Mouse (Mus musculus): ENCODE results near the gene Mpdu1. TPM values are rescaled to one million over a fixed set of nuclear protein-coding genes. Genes with fewer than 3 reads are reported as not detected.
A peak's percentile ranks its signal among the peaks of the same experiment; 100 is the strongest.

Mpdu1 gene
- polyA plus RNA-seq, 1 experiment from 2014 or later: 80.9 TPM

GRCm38 (mm10) chr11:69685526-69686148 is 23.2 kb upstream of the Mpdu1 start, which contains the start of gene Tnfsf13:
Tnfsf13 (minus strand) TSS chr11:69685784.
- no peak for ATAC-seq (ENCODE audit: low FRiP score)
- no peak within 1 kb of the TSS for H3K27ac ChIP-seq
- WGBS: 60% methylated on average over 10 of the region's 10 CpGs
- H3K9me3 ChIP-seq: no peaks in the 10 kb centered on the region
- H3K9ac ChIP-seq: peak within 1 kb of the TSS; percentile 25; the same call in 1 of the 2 replicates
- H3K27me3 ChIP-seq: peaks cover 17% of the 10 kb centered on the region; the same call in 1 of the 2 replicates
- no peak within 1 kb of the TSS for H3K4me3 ChIP-seq (replicated peaks)
- H3K4me2 ChIP-seq: no peak within 1 kb of the TSS
- peaks cover 23% of the 10 kb centered on the region for H3K4me1 ChIP-seq
- no peaks in the 10 kb centered on the region for H3K36me3 ChIP-seq (replicated peaks)

GRCm38 (mm10) chr11:69684936-69685335 is 22.5 kb upstream of the Mpdu1 start:
- H3K4me1 ChIP-seq: peaks cover 30% of the 10 kb centered on the region

DNA sequence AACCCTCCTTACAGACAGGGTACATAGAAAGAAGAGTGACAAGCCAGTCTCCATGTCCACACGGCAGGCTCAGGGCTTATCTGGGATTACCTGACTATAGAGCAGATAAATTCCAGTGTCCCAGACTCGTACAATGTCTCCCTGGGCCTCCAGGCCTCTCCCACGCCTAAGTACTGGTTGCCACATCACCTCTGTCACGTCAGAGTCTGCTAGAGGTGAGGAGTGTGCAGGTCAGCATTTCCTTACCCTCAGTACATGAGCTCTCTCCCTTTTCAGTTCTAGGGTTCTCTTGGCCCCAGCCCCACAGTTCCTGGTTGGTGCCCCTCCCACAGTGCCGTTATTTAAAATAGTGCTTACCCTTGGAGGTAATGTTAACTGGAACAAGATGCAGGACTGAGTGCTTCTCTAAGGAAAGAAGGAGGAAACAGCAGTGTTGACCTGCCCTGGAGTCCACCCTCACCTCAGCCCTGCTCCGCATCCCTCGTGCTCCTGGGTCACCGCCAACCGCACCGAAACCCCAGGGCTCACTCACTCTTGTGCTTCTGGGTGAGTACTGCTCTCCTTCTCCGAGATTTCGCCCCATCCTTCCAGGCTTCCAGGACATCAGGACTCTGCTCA is 21.8 kb upstream of the Mpdu1 start:
- Histone ChIP-seq H3K27ac (no peak overlapping the region), H3K4me2 (no peak overlapping the region), H3K9me3 (no peaks in the 10 kb centered on the region), H3K4me3 (replicated peaks) (no peak overlapping the region), H3K9ac (0 out of 2 replicates have a peak overlapping the region, but pooled peaks have one; percentile 12), H3K27me3 (peaks cover 17% of the 10 kb centered on the region; the same call in 1 of the 2 replicates), H3K4me1 (peaks cover 35% of the 10 kb centered on the region), H3K36me3 (replicated peaks) (peaks cover 12% of the 10 kb centered on the region)
- 82% methylated on average over 12 of the region's 12 CpGs for WGBS
- no peak for ATAC-seq (ENCODE audit: low FRiP score)

More at GRCm38 (mm10) chr11:69684936-69685335, 22.5 kb upstream of the Mpdu1 start:
- Histone ChIP-seq H3K9me3 (no peaks in the 10 kb centered on the region), H3K36me3 (replicated peaks) (peaks cover 6% of the 10 kb centered on the region), H3K27ac (no peak overlapping the region), H3K27me3 (peaks cover 17% of the 10 kb centered on the region; the same call in 1 of the 2 replicates), H3K9ac (peak overlapping the region; percentile 2; the same call in 1 of the 2 replicates), H3K4me3 (replicated peaks) (no peak overlapping the region), H3K4me2 (no peak overlapping the region)
- no peak for ATAC-seq (ENCODE audit: low FRiP score)
- 87% methylated on average over 6 of the region's 6 CpGs for WGBS

DNA sequence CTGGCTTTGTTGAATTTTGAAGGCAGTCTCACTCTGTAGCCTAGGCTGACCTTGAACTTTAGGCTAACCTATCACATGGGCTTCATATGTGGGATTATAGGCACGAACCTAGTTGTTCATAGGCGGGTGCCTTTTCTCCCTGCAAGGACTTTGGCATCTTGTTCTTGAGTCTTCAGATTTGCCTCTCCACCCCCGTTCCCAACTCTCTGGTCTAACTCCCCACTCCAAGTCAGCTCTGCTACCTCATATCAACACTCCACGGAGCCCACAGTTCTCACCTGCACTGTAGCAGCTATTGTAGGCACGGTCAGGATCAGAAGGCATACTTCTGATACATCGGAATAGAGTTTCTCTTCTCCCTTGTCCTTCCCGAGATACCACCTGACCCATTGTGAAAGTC is 21.1 kb upstream of the Mpdu1 start:
- 87% methylated on average over 7 of the region's 7 CpGs for WGBS
- H3K4me1 ChIP-seq: peaks cover 36% of the 10 kb centered on the region
- no peak overlapping the region for H3K9ac ChIP-seq
- H3K27ac ChIP-seq: no peak overlapping the region
- H3K27me3 ChIP-seq: peaks cover 17% of the 10 kb centered on the region; the same call in 1 of the 2 replicates
- H3K4me3 ChIP-seq (replicated peaks): no peak overlapping the region
- H3K9me3 ChIP-seq: no peaks in the 10 kb centered on the region
- H3K4me2 ChIP-seq: no peak overlapping the region
- H3K36me3 ChIP-seq (replicated peaks): peaks cover 18% of the 10 kb centered on the region
- ATAC-seq (ENCODE audit: low FRiP score): no peak

DNA sequence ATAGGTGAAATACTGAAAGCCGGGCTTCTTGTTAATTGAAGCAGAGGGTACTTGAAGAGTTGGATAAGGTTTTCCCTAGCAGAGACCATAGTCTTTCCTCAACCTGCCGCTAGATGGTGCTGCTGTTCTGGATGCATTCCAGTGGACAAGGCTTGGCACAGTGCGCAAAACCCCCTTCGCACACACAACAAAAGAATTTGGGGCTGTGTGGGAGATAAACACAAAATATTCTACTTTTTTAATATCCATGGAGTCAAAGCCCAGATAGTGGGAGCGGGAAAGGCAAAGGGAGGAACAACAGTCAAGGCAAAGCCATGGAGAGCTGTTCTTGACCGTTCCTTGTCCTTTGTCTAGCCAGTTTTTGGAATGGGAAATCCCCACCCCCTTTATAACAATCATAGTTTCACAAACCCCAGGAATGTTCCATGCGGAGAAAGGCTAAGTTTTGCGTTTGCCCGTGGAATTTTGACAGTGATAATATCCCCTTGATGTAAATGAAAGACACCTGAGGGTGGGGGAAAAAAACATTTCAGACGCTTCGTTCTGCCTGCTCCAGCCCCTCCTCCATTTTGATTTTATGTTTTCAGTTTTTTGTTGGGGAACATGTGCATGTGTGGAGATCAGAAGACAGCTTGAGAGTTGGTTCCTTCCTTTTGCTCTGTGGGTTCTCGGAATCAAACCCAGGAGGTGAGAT is 20.5 kb upstream of the Mpdu1 start:
- peak; percentile 64 for ATAC-seq (ENCODE audit: low FRiP score)
- Histone ChIP-seq H3K9ac (0 out of 2 replicates have a peak overlapping the region, but pooled peaks have one; percentile 75), H3K9me3 (no peaks in the 10 kb centered on the region)

DNA sequence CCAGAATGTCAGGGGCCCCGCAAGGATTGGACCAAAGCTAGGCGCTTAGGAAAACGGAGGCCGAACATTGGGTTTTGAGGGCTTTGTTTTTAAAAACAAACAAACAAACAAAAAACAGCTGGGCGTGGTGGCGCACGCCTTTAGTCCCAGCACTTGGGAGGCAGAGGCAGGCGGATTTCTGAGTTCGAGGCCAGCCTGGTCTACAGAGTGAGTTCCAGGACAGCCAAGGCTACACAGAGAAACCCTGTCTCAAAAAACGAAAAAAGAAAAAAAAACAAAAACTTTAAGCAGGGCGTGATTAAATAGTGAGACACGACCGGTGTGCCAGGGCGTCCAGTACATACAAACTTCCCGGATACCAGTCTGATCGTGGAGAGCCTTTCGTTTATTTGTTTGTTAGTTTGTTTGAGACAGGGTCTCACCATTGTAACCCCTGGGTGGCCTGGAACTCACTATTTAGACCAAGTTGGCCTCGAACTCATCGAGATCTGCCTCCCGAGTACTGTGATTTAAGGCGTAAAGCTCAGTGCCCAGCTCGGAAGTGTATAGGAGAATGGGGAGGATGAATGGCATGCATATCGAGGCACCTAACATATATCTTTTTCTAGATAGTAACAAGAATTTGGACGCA is 19.9 kb upstream of the Mpdu1 start:
- 26% methylated on average over 24 of the region's 24 CpGs for WGBS
- Histone ChIP-seq H3K9me3 (no peaks in the 10 kb centered on the region), H3K9ac (peak overlapping the region; percentile 75), H3K4me2 (peak overlapping the region; percentile 88), H3K27ac (peak overlapping the region; percentile 95), H3K4me3 (replicated peaks) (peak overlapping the region; percentile 83), H3K36me3 (replicated peaks) (peaks cover 31% of the 10 kb centered on the region), H3K27me3 (peaks cover 17% of the 10 kb centered on the region; the same call in 1 of the 2 replicates), H3K4me1 (peaks cover 36% of the 10 kb centered on the region)
- ATAC-seq (ENCODE audit: low FRiP score): peak; percentile 42

More for the DNA sequence above, 20.5 kb upstream of the Mpdu1 start:
- peak overlapping the region; percentile 83 for H3K4me3 ChIP-seq (replicated peaks)
- peak overlapping the region; percentile 95; the same call in 1 of the 2 replicates for H3K27ac ChIP-seq
- H3K4me2 ChIP-seq: peak overlapping the region; percentile 88
- peaks cover 24% of the 10 kb centered on the region for H3K36me3 ChIP-seq (replicated peaks)
- WGBS: 27% methylated on average over 12 of the region's 12 CpGs
- H3K4me1 ChIP-seq: peaks cover 36% of the 10 kb centered on the region
- H3K27me3 ChIP-seq: peaks cover 17% of the 10 kb centered on the region; the same call in 1 of the 2 replicates

DNA sequence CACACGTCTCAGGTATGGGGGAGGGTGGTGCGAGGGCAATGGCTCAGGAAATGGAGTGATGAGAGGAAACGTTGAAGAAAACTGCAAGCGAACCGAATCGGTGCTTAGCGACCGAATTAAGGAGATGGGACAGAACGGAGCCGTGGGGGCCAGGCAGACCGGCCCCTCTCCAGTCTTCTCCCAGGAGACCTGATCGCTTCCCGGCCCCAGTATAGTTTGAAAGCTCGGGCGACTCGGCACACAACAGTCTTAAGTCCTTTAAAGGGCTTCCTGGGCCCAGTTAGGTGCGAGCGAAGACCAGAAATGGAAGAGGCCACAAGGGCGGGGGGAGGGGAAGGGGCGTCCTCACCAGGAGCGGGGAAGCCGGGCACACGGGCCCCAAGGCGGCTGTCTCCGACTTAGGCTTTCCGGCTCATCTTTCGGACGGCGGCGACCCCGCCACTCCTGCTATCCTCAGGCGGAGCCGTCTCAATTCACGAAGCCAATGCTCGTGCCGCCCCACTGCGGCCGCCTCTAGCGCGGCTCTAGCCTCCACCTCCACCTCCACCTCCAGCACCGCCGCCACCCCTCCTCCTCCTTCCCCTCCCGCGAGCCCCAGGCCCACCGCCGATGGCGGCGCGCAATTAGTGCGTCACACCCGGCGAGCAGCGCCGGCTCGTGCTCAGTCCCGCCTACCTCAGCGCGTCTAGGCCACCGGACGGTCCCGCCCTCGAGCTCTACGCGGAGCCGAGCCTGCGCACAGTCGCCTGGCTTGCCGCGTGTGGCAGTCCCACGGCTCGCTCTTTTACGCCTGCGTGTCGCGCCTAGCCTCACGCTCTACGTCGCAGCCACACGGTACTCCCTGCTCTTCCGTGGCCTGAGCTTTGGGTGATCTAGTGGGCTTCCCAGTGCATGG is 19.1 kb upstream of the Mpdu1 start, which contains the start of gene Senp3:
Senp3 (minus strand) TSS at position 771 of the 895 bp plus-strand sequence.
- Histone ChIP-seq H3K36me3 (replicated peaks) (peaks cover 37% of the 10 kb centered on the region), H3K4me3 (replicated peaks) (peak within 1 kb of the TSS; percentile 83), H3K9me3 (no peaks in the 10 kb centered on the region), H3K4me2 (peak within 1 kb of the TSS; percentile 88), H3K27me3 (peaks cover 13% of the 10 kb centered on the region; the same call in 1 of the 2 replicates), H3K9ac (peak within 1 kb of the TSS; percentile 75), H3K27ac (peak within 1 kb of the TSS; percentile 95), H3K4me1 (peaks cover 36% of the 10 kb centered on the region)
- under 1% methylated on average over 76 of the region's 80 CpGs for WGBS
- ATAC-seq (ENCODE audit: low FRiP score): peak; percentile 98

DNA sequence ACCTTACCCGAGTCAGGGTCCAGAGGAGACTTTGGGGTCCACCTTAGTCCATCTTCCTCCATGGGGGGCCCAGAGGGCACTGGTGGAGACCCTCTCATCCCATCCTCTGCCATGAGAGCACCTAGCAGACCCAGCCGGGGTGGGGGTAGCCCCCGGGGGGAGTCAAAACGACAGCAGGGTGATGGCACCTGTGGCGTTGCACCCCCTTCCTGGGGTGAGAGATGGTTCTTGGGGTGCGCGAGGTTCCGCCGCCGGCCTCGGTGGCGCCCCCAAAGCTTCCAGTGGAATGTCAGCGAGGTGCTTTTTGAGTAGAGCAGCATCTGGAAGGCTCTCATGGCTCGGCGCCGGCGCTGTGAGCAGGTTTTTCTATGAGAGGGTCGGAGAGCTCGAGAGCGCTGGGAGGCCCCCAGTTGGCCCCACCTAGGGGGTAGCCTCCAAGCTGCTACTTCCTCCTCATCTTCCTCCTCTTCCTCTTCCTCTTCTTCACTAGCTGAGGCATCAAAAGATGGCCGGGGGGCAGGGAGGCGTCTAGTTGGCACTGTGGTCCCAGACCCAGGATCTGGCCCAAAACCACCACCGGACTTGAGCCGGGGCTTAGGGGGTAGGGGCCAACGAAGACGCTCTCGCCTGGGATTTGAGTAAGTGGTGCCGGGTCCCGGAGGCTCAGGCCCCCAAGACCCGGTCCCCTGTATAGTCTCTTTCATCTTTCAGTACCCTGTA is 17.9 kb upstream of the Mpdu1 start:
- Histone ChIP-seq H3K9me3 (no peaks in the 10 kb centered on the region), H3K9ac (peak overlapping the region; percentile 75; the same call in 1 of the 2 replicates), H3K4me1 (peaks cover 33% of the 10 kb centered on the region), H3K27me3 (peaks cover 11% of the 10 kb centered on the region; the same call in 1 of the 2 replicates), H3K4me2 (peak overlapping the region; percentile 88), H3K36me3 (replicated peaks) (peaks cover 50% of the 10 kb centered on the region), H3K27ac (no peak overlapping the region), H3K4me3 (replicated peaks) (peak overlapping the region; percentile 83)
- no peak for ATAC-seq (ENCODE audit: low FRiP score)
- 93% methylated on average over 30 of the region's 30 CpGs for WGBS

DNA sequence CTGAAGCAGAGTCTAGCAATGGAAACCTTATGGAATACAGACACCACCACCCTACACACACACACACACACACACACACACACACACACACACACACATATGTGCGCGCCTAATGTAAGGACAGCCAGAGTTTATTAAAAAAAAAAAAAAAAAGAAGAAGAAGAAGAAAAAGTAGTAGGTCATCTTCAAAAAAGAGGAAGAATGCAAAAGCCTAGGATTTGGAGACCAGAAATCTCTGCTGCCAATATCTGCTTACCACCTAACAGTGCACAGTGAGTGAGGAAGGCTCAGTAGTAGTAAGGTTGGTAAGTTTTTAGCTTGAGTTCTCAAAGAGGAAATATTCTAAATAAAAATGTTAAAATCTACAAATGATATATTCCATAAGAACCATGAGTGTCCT is 16.7 kb upstream of the Mpdu1 start:
- Histone ChIP-seq H3K4me1 (peaks cover 33% of the 10 kb centered on the region), H3K27ac (no peak overlapping the region), H3K4me3 (replicated peaks) (no peak overlapping the region), H3K9me3 (no peaks in the 10 kb centered on the region), H3K27me3 (0 out of 2 replicates have a peak, but pooled peaks cover 2% of the 10 kb centered on the region), H3K9ac (no peak overlapping the region), H3K36me3 (replicated peaks) (peaks cover 61% of the 10 kb centered on the region), H3K4me2 (no peak overlapping the region)
- ATAC-seq (ENCODE audit: low FRiP score): no peak
- no CpG with 5 or more reads among the region's 2 CpGs for WGBS

DNA sequence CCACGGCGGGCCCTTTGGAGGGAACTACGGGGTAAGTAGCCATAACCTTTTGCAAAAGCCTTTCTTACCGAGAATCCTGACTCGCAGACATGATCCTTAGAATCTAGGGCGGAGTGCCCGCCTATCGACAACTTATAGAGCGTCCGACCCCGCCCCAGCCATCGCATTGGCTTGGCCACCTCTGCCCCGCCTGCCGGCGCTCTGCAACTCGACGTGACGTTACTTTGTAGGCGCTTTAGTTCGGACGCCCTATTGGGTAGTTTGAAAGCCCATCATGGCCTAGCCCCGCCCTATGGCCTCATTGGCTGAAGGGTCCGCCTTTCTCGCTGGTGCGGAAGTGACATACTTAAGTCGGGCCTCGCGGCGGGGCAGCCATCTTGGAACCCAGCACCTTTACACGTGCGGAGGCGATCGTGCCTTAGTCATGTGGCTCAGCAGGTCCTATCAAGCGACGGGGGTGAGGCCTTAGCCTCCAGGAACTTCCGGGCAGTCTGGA is 9.8 kb upstream of the Mpdu1 start, which contains the start of gene Eif4a1:
Eif4a1 (minus strand) TSS at position 213 of the 496 bp plus-strand sequence.
- peaks cover 77% of the 10 kb centered on the region for H3K36me3 ChIP-seq (replicated peaks)
- no peaks in the 10 kb centered on the region for H3K27me3 ChIP-seq
- ATAC-seq (ENCODE audit: low FRiP score): peak; percentile 97
- H3K4me3 ChIP-seq (replicated peaks): peak within 1 kb of the TSS; percentile 99
- 0% methylated on average over 36 of the region's 36 CpGs for WGBS
- peak within 1 kb of the TSS; percentile 98 for H3K27ac ChIP-seq
- H3K4me2 ChIP-seq: peak within 1 kb of the TSS; percentile 95
- no peaks in the 10 kb centered on the region for H3K9me3 ChIP-seq
- H3K4me1 ChIP-seq: peaks cover 30% of the 10 kb centered on the region
- peak within 1 kb of the TSS; percentile 99 for H3K9ac ChIP-seq
